Mouse (Mus musculus) left cerebral cortex, adult 11 months (tissue): Measurements from ENCODE around the gene Spast.

ENCODE experiments used
- DNase-seq: peaks from one replicate; pipeline ENCODE4 v3.0.0; 2022; ENCODE audit warnings: low spot score

Spast gene

DNA sequence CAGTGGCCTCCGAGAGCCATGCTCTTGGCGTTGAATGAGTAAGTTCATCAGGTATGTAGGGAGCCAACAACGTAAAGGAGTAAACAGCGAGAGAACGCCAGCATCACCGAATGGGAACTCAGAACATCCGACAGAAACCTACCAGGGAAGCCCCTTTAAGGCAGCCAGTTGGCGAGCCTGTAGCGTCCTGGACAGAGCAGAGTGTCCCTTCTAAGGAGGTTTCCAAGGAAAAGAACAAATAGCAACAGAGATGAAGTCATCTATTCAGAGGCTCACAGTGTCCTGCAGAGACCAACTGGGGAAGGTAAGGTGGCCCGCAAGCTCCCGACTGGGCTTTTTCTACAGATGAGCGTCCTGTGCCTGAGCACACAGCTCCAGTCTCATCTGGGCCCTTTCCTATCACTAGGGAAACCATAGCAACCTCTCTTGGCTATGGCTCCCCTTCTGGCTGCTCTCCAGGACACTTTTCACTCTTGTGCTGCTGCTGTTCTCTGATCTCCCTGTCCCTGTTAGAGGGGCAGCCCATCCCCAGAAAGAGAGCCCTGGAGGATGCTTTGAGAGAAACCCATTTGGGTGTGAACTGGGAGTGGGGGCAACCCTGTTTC, 85.7 kb downstream of the Spast start:
- DNase-seq = no peak

DNA sequence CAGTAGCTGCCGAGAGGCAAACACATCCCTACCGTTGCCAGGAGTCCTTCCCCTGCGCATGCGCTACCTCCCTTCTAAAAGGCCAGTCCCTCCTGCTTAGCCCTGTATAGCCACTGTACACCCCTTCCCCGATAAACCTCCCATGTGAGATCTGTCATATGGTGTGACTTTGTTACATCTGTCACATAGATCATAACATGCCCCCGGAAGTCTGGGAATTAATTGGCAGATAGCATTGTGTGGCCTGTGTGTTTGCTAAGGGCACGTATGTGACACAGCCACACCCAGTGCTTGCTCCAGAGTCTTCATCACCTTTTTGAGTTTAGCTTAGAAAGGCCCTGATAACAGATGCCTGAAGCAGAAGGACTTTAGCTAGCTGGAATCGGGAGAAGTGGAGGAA, 91.3 kb downstream of the Spast start:
- no peak for DNase-seq

DNA sequence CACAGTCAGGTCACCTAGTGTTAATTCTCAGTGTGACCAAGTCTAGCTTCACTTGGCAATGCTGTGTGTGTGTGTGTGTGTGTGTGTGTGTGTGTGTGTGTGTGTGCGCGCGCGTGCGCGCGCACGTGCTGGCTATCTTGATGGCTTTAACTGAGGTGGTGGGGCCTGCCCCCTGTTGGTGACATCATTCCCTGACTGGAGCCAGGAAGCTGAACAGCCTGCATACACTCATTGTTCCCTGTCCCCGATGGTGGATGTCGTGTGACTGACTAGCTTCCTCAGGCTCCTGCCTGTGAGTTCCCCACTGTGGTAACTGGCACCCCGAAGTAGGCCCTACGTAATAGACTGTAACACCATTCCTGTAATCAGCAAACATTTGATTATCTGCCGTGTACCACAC, 92.7 kb downstream of the Spast start:
- no peak for DNase-seq

DNA sequence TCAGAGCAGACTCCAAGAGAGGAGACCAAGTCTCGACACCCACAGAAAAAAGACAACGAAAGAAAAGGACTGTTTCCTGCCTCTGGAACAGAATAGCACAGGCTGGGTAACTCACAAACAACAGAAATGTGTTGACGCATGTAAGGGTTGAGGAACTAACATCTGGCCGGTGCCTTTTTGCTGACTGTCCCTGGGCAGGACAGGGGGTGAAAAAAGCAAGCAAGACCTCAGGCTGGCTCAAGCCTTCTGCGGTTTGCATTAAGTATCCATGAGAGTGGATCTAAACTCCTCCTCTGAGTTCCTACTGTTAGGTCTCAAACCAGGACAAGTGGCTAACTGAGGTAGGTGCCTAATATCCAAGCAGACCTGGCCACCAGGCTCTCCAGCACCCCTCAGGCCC, 93.8 kb downstream of the Spast start:
- DNase-seq = no peak

DNA sequence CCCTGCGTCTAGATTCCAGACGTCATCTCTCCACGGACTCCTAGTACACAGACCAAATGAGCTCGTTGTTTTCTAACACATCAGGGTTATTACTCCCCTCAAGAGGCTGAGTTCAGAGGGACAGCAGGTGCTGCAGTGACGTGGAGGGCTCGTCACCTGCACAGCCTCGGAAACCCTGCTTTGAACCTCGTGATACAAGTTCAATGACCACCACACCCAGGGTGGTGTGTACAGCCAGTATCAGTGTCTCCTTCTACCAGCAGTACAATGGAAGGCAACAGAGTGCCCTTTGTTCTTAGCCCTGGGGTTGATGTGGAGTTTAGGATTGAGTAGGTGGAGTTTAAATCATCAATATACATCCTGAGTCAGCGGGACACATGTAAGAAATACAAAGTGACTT, 99.0 kb downstream of the Spast start:
- DNase-seq = no peak

DNA sequence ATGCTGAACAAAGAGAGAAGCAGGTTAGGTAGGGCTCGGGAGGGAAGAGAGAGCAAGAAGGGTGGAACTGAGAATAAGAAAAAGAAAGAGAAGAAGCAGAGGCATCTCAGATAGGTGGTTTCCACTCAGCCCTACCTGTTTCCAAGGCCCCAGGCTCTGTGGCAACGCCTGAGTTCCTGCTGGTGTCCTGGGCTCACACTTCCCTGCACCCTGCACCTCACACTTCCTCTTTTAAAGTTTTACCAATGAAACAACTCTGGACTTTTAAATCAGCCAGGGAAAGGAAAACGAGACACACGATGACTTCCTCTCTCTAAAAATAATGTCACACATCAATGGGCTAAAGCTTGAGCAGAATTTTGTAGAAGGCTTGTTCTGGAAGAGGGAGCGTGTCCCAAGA, 101.7 kb downstream of the Spast start:
- DNase-seq = no peak
